Mouse (Mus musculus): ENCODE results near the gene Itga4.

The Itga4 gene

GRCm38 (mm10) chr2:79292431-79292830, 37.2 kb downstream of the Itga4 start:
- Histone ChIP-seq H3K27me3 (ENCODE audit: control insufficient read depth, insufficient read depth, low read length, poor library complexity, severe bottlenecking) (no peaks in the 10 kb centered on the region), H3K36me3 (ENCODE audit: control insufficient read depth, insufficient read depth, low read length, poor library complexity, severe bottlenecking) (peaks cover 36% of the 10 kb centered on the region)
- DNase-seq (ENCODE audit: low read depth, low spot score): no peak

GRCm38 (mm10) chr2:79302398-79302797, 47.2 kb downstream of the Itga4 start:
- DNase-seq (ENCODE audit: low read depth, low spot score): no peak
- H3K27me3 ChIP-seq (ENCODE audit: control insufficient read depth, insufficient read depth, low read length, poor library complexity, severe bottlenecking): no peaks in the 10 kb centered on the region
- H3K36me3 ChIP-seq (ENCODE audit: control insufficient read depth, insufficient read depth, low read length, poor library complexity, severe bottlenecking): peaks cover 14% of the 10 kb centered on the region; the same call in 1 of the 2 replicates

- Histone ChIP-seq H3K27me3 (ENCODE audit: control insufficient read depth, insufficient read depth, low read length, poor library complexity, severe bottlenecking) (no peaks in the 10 kb centered on the region), H3K36me3 (ENCODE audit: control insufficient read depth, insufficient read depth, low read length, poor library complexity, severe bottlenecking) (peaks cover 16% of the 10 kb centered on the region; the same call in 1 of the 2 replicates)
These were observed 52.3 kb downstream of the Itga4 start for GRCm38 (mm10) chr2:79307549-79307948.

GRCm38 (mm10) chr2:79309454-79310118, 54.4 kb downstream of the Itga4 start:
- no peak for DNase-seq (ENCODE audit: low read depth, low spot score)
- peaks cover 19% of the 10 kb centered on the region; the same call in 1 of the 2 replicates for H3K36me3 ChIP-seq (ENCODE audit: control insufficient read depth, insufficient read depth, low read length, poor library complexity, severe bottlenecking)
- no peaks in the 10 kb centered on the region for H3K27me3 ChIP-seq (ENCODE audit: control insufficient read depth, insufficient read depth, low read length, poor library complexity, severe bottlenecking)

More at GRCm38 (mm10) chr2:79307549-79307948, 52.3 kb downstream of the Itga4 start:
- no peak for DNase-seq (ENCODE audit: low read depth, low spot score)

- peaks cover 26% of the 10 kb centered on the region; the same call in 1 of the 2 replicates for H3K36me3 ChIP-seq (ENCODE audit: control insufficient read depth, insufficient read depth, low read length, poor library complexity, severe bottlenecking)
- H3K27me3 ChIP-seq (ENCODE audit: control insufficient read depth, insufficient read depth, low read length, poor library complexity, severe bottlenecking): no peaks in the 10 kb centered on the region
- no peak for DNase-seq (ENCODE audit: low read depth, low spot score)
These were observed 57.3 kb downstream of the Itga4 start for GRCm38 (mm10) chr2:79312499-79312898.

GRCm38 (mm10) chr2:79315108-79315507, 59.9 kb downstream of the Itga4 start:
- H3K27me3 ChIP-seq (ENCODE audit: control insufficient read depth, insufficient read depth, low read length, poor library complexity, severe bottlenecking): no peaks in the 10 kb centered on the region
- peaks cover 29% of the 10 kb centered on the region; the same call in 1 of the 2 replicates for H3K36me3 ChIP-seq (ENCODE audit: control insufficient read depth, insufficient read depth, low read length, poor library complexity, severe bottlenecking)
- no peak for DNase-seq (ENCODE audit: low read depth, low spot score)

DNA sequence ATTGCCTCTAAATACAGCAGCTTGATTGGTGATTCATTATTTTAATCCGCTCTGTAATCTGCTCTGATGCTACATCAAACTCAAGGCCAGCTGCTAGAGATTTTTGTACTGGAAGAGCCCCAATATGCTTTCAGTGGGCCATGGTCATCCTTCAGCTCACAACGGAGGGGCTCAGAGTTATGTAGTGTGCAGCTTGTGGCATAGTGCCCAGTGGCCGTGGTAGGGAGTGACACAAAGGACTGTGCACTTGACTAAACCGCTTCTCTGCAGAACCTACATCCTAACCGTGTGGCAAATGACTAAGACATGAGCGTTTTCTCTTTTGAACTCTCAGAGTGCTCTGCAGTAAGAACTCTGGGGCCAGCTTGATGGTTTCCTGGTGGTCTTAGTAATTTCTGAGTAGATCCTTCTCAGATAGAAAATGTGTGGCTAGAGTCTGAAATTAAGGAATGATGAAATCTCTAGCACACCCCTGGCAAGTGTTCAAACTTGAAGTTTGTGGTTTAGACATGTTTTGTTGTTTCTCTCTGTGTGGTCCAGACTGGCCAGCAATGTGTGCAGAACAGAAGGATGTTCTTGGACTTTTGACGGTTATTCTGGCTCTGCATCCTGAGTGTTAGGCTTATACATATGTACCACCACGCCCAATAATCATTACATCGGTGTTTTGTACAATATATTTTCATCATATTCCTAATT, 61.1 kb downstream of the Itga4 start:
- DNase-seq (ENCODE audit: low read depth, low spot score): no peak
- Histone ChIP-seq H3K36me3 (ENCODE audit: control insufficient read depth, insufficient read depth, low read length, poor library complexity, severe bottlenecking) (peaks cover 32% of the 10 kb centered on the region; the same call in 1 of the 2 replicates), H3K27me3 (ENCODE audit: control insufficient read depth, insufficient read depth, low read length, poor library complexity, severe bottlenecking) (no peaks in the 10 kb centered on the region)

DNA sequence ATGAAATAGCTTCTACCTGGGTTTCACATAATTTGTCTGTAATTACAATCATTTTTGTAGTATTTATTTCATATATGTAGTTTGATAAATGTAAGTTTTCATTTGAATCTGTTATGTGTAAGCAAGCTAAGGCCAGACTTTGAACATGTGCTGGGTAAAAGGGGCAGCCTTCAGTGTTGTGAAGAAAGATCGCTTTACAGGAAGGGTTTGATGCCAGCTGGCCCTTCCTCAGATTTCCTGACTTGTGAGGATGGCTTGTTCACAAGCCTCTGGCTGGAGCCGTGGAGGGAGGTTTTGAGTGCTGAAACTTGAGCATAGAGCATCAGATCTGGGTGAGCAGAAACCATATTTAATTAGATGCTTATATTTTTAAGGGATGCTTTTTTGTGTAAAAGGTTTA, 72.9 kb downstream of the Itga4 start:
- Histone ChIP-seq H3K27me3 (ENCODE audit: control insufficient read depth, insufficient read depth, low read length, poor library complexity, severe bottlenecking) (no peaks in the 10 kb centered on the region), H3K36me3 (ENCODE audit: control insufficient read depth, insufficient read depth, low read length, poor library complexity, severe bottlenecking) (peaks cover 20% of the 10 kb centered on the region)
- no peak for DNase-seq (ENCODE audit: low read depth, low spot score)

DNA sequence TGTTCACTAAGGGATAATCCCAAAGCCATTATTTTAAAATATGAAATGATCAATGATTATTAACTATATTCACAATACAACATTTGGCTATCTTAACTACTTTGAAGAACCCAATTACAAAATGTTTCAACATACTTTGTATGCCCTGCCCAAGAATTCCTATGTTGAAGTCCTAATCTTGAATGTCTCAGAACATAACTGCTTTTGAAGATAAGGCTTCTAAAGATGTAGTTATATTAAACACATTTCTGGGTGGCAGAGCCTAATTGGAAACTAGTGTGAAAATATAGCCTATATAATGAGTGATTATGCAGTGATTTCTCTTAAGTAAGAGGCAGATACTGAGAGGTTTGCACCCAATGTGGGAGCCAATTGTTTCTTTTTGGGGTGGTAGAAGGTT, 79.4 kb downstream of the Itga4 start:
- Histone ChIP-seq H3K36me3 (ENCODE audit: control insufficient read depth, insufficient read depth, low read length, poor library complexity, severe bottlenecking) (peaks cover 7% of the 10 kb centered on the region; the same call in 1 of the 2 replicates), H3K27me3 (ENCODE audit: control insufficient read depth, insufficient read depth, low read length, poor library complexity, severe bottlenecking) (no peaks in the 10 kb centered on the region)
- no peak for DNase-seq (ENCODE audit: low read depth, low spot score)

- peaks cover 5% of the 10 kb centered on the region; the same call in 1 of the 2 replicates for H3K36me3 ChIP-seq (ENCODE audit: control insufficient read depth, insufficient read depth, low read length, poor library complexity, severe bottlenecking)
- DNase-seq (ENCODE audit: low read depth, low spot score): peak; percentile 12
- H3K27me3 ChIP-seq (ENCODE audit: control insufficient read depth, insufficient read depth, low read length, poor library complexity, severe bottlenecking): no peaks in the 10 kb centered on the region
These were observed 80.9 kb downstream of the Itga4 start for GRCm38 (mm10) chr2:79336141-79336540.

DNA sequence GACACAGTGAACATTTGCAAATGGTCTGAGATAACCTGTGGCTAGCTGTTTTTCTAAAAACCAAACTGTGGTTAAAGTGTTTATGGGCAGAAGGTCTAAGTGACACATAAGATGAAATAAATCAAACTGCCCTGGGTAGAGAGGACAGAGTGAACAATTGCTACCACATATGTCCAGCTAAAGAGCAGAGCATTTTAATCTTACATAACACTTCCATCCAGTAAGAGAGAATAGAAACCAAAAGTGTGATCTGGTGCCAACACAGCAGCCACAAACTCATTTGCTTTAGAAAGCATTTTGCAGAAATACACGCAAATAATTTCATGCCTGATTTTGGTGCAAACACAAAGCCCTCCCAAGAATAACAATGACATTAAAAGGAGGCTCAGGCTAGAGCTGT, 83.8 kb downstream of the Itga4 start:
- Histone ChIP-seq H3K27me3 (ENCODE audit: control insufficient read depth, insufficient read depth, low read length, poor library complexity, severe bottlenecking) (no peaks in the 10 kb centered on the region), H3K36me3 (ENCODE audit: control insufficient read depth, insufficient read depth, low read length, poor library complexity, severe bottlenecking) (no peaks in the 10 kb centered on the region)
- no peak for DNase-seq (ENCODE audit: low read depth, low spot score)

DNA sequence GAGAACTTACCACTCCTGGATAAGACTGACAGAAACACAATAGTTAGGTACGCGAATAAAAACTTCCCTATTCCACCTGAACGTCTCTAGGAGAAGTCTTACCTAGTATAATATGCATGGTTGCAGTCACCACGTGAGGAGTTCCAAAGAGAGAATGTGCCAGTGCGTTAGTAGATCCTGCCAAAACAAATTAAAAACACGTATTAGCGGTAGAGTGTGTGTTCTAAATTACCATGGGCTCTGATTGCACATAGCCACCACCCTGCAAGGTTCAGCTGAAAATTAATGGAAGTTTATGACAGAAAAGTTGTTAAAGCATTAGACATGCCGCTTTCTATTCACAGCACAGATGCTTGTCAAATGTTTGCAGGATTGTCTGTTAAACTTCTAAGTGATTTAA, 87.9 kb downstream of the Itga4 start:
- Histone ChIP-seq H3K36me3 (ENCODE audit: control insufficient read depth, insufficient read depth, low read length, poor library complexity, severe bottlenecking) (no peaks in the 10 kb centered on the region), H3K27me3 (ENCODE audit: control insufficient read depth, insufficient read depth, low read length, poor library complexity, severe bottlenecking) (no peaks in the 10 kb centered on the region)
- no peak for DNase-seq (ENCODE audit: low read depth, low spot score)

GRCm38 (mm10) chr2:79351179-79352099, 96.2 kb downstream of the Itga4 start:
- DNase-seq (ENCODE audit: low read depth, low spot score): no peak
- Histone ChIP-seq H3K36me3 (ENCODE audit: control insufficient read depth, insufficient read depth, low read length, poor library complexity, severe bottlenecking) (no peaks in the 10 kb centered on the region), H3K27me3 (ENCODE audit: control insufficient read depth, insufficient read depth, low read length, poor library complexity, severe bottlenecking) (no peaks in the 10 kb centered on the region)

GRCm38 (mm10) chr2:79352100-79352802, 97.0 kb downstream of the Itga4 start:
- H3K27me3 ChIP-seq (ENCODE audit: control insufficient read depth, insufficient read depth, low read length, poor library complexity, severe bottlenecking): no peaks in the 10 kb centered on the region
- no peak for DNase-seq (ENCODE audit: low read depth, low spot score)
- H3K36me3 ChIP-seq (ENCODE audit: control insufficient read depth, insufficient read depth, low read length, poor library complexity, severe bottlenecking): no peaks in the 10 kb centered on the region

All from splenic B cell, adult 2 months (primary cell).